ENCODE assay signal across 7 mouse cellular contexts in genomic region chr8:34484551-34485335, GRCm38 (mm10).
DNase-seq lines count a peak whose midpoint lies in the region; ATAC-seq lines count a peak whose summit lies in the region.

No protein-coding gene starts in this region.

- H3K36me3 ChIP-seq in neural tube, embryonic 14.5 days (ENCODE audit: control insufficient read depth, insufficient read depth, low read length), result no peaks in the 10 kb centered on the region

- no peak overlapping the region for H3K4me2 ChIP-seq in neural tube, embryonic 14.5 days (ENCODE audit: low read depth, low read length)

- peak; percentile 51 for DNase-seq in urinary bladder, postnatal 14 days (ENCODE audit: low spot score)
- DNase-seq in urinary bladder, adult 2 months (ENCODE audit: low spot score), result no peak
- peak; percentile 59 for DNase-seq in adrenal gland, adult 2 months
- peak; percentile 58 for DNase-seq in embryo, embryonic 9.5 days (ENCODE audit: extremely low spot score)
- DNase-seq in left cerebral cortex, postnatal 25 days (ENCODE audit: low spot score in 2 of 2), result peak; percentile 70 to 85

- H3K9me3 ChIP-seq in neural tube, embryonic 14.5 days (ENCODE audit: control insufficient read depth, low read length), result no peaks in the 10 kb centered on the region

- no peaks in the 10 kb centered on the region for H3K27me3 ChIP-seq in neural tube, embryonic 14.5 days (ENCODE audit: control insufficient read depth, insufficient read depth, low read length)

- no peak overlapping the region for H3K4me3 ChIP-seq in neural tube, embryonic 14.5 days (ENCODE audit: low read depth, low read length)

- H3K27ac ChIP-seq in neural tube, embryonic 14.5 days (ENCODE audit: low read depth, low read length), result no peak overlapping the region

- 55% methylated on average over 6 of the region's 6 CpGs for WGBS in neural tube, embryonic 14.5 days

- H3K4me1 ChIP-seq in neural tube, embryonic 14.5 days (ENCODE audit: control insufficient read depth, insufficient read depth, low read length), result 0 out of 2 replicates have a peak, but pooled peaks cover 3% of the 10 kb centered on the region

- intact Hi-C loops in left cerebral cortex, postnatal 25 days (cut with DNase I), result loop anchor here (2.0 kb wide), 1 partner anchor 324 kb away; no protein-coding TSS in a partner anchor

- ATAC-seq in inflammation-experienced regulatory T-cells, adult 6 months, result peak; percentile 77
- peak; percentile 75; the same call in 1 of the 2 replicates for ATAC-seq in neural tube, embryonic 14.5 days (ENCODE audit: low read depth)

- H3K9ac ChIP-seq in neural tube, embryonic 14.5 days (replicated peaks; ENCODE audit: low read depth, low read length), result no peak overlapping the region
